ENCODE assay signal across 18 mouse cellular contexts in the genomic region with DNA sequence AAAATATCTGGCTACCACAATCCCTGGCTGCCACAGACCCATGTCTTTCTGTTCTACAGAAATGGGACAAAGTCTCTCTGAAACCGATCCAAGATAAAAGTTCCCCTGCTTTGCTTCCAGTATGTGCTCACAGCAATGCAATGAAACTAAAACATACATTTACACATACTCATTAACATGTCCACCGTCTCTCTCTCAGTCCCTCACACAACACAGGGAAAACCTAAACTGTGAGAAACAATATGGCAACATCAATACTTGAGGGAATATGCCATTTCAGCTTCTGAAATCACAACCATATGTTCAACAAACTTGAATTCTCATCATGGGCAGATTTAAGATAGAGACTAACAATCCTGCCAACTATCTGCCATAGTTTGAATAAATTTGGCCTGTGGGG.
"Had no signal": no experiment of that assay in that cellular context is flagged by ENCODE, and none has a peak within 500 bp of the region (broad histone marks: within the 10 kb centered on the region; RNA-seq: fewer than 3 reads in every experiment).

No protein-coding gene starts in this region.

- H3K4me3 ChIP-seq: layer of hippocampus, adult 2 months; limb, embryonic 10.5 days; limb, embryonic 13.5 days; liver, embryonic 12.5 days; liver, embryonic 15.5 days; midbrain, embryonic 13.5 days; myocyte; neural tube, embryonic 13.5 days had no signal

- DNase-seq: kidney, postnatal 25 days; layer of hippocampus, adult 9-11 months; liver; lung, adult 18-20 months; lung, postnatal 14 days; lung, postnatal 4 days; thymus, adult 18-20 months; thymus, postnatal 36 days had no signal

- H3K9ac ChIP-seq: limb, embryonic 13.5 days; liver, embryonic 12.5 days; liver, embryonic 15.5 days; midbrain, embryonic 13.5 days; neural tube, embryonic 13.5 days had no signal

- ATAC-seq: liver, embryonic 12.5 days; midbrain, embryonic 13.5 days; midbrain, embryonic 16.5 days had no signal

- H3K27me3 ChIP-seq: limb, embryonic 13.5 days; liver, embryonic 12.5 days; liver, embryonic 15.5 days; midbrain, embryonic 13.5 days; neural tube, embryonic 13.5 days had no signal

- H3K27ac ChIP-seq: kidney, postnatal 0 days; layer of hippocampus, adult 2 months; limb, embryonic 10.5 days; limb, embryonic 13.5 days; liver, embryonic 12.5 days; liver, embryonic 15.5 days; midbrain, embryonic 13.5 days; neural tube, embryonic 13.5 days had no signal

- H3K9me3 ChIP-seq: limb, embryonic 10.5 days; limb, embryonic 13.5 days; liver, embryonic 12.5 days; liver, embryonic 15.5 days; midbrain, embryonic 13.5 days; neural tube, embryonic 13.5 days had no signal

- H3K36me3 ChIP-seq: limb, embryonic 10.5 days; limb, embryonic 13.5 days; liver, embryonic 12.5 days; liver, embryonic 15.5 days; midbrain, embryonic 13.5 days; neural tube, embryonic 13.5 days had no signal

- H3K4me1 ChIP-seq: limb, embryonic 10.5 days; limb, embryonic 13.5 days; liver, embryonic 12.5 days; liver, embryonic 15.5 days; midbrain, embryonic 13.5 days; neural tube, embryonic 13.5 days had no signal

- H3K4me2 ChIP-seq: limb, embryonic 13.5 days; liver, embryonic 12.5 days; liver, embryonic 15.5 days; midbrain, embryonic 13.5 days; neural tube, embryonic 13.5 days had no signal
